Mouse (Mus musculus) bone marrow, adult 2 months (tissue): Measurements from ENCODE around the gene Hnrnpa0.
"Not testable (repeated sequence)": the region's sequence is repeated elsewhere in the genome, so short reads cannot be mapped to it uniquely, and the experiment has no call there.

ENCODE experiments used
- CTCF ChIP-seq: fragments of 200-500 bp; IDR thresholded peaks from 2 replicates; pipeline ENCODE4 v1.5.1; 2011; ENCODE audit warnings: low read length, control low read depth; ENCODE audit not compliant: control insufficient read depth, insufficient read depth
- POLR2A ChIP-seq: fragments of 200-500 bp; IDR thresholded peaks from 2 replicates; pipeline ENCODE4 v1.6.1; 2011; ENCODE audit warnings: low read depth, mild to moderate bottlenecking, control low read depth, low read length, borderline replicate concordance; ENCODE audit not compliant: control insufficient read depth

- not testable (repeated sequence) for TF ChIP-seq CTCF, POLR2A
Observed at GRCm38 (mm10) chr13:58146603-58147002, 18.2 kb upstream of the Hnrnpa0 start.
